Mouse (Mus musculus): ENCODE measurements around the gene Auts2.

- TF ChIP-seq CTCF (IDR thresholded peaks at IDR 0.05; ENCODE audit: low read depth, low read length) = no peak
- TF ChIP-seq POLR2A (IDR thresholded peaks at IDR 0.05; ENCODE audit: borderline replicate concordance, low read depth, low read length) = no peak
Measured at GRCm38 (mm10) chr5:132352437-132352836, 190.7 kb downstream of the Auts2 start.

All from bone marrow macrophage, adult 2 months (primary cell).